Mouse (Mus musculus) embryonic facial prominence, embryonic 11.5 days (tissue): ENCODE measurements around the gene Cspg4. TPM values are rescaled to one million over a fixed set of nuclear protein-coding genes. Genes with fewer than 3 reads are reported as not detected.

Source experiments
- ATAC-seq: fragments of 200-750 bp; cut with Nextera tagmentation; replicated peaks from 2 replicates; pipeline ENCODE4 v1.8.0; 2017; ENCODE audit warnings: low read depth; ENCODE audit not compliant: insufficient number of reproducible peaks, low FRiP score, low TSS enrichment
- DNase-seq: peaks from one replicate; pipeline ENCODE4 v3.0.0-alpha.2; 2015; ENCODE audit warnings: low spot score
- H3K27ac ChIP-seq: fragments of 300-500 bp; sonication (generic); replicated peaks from 2 replicates; pipeline ENCODE4 v1.5.1; 2014; ENCODE audit warnings: mild to moderate bottlenecking, low read depth, low read length, control low read depth
- H3K27me3 ChIP-seq: fragments of 300-500 bp; sonication (generic); 2 replicates; pipeline ENCODE4 v1.6.1; 2014; ENCODE audit warnings: mild to moderate bottlenecking, low read length, moderate library complexity, mixed read lengths; ENCODE audit not compliant: control insufficient read depth, insufficient read depth
- H3K36me3 ChIP-seq: fragments of 300-500 bp; sonication (generic); replicated peaks from 2 replicates; pipeline ENCODE4 v1.6.1; 2014; ENCODE audit warnings: low read depth, mild to moderate bottlenecking, low read length, moderate library complexity, mixed read lengths; ENCODE audit not compliant: control insufficient read depth, insufficient read depth
- H3K4me1 ChIP-seq: fragments of 300-500 bp; sonication (generic); 2 replicates; pipeline ENCODE4 v1.6.1; 2014; ENCODE audit warnings: low read length, mixed read lengths; ENCODE audit not compliant: control insufficient read depth, insufficient read depth
- H3K4me2 ChIP-seq: fragments of 300-500 bp; sonication (generic); 2 replicates; pipeline ENCODE4 v1.6.1; 2014; ENCODE audit warnings: low read depth, mild to moderate bottlenecking, control low read depth, low read length, moderate library complexity
- H3K4me3 ChIP-seq: fragments of 300-500 bp; sonication (generic); 2 replicates; pipeline ENCODE4 v1.5.1; 2014; ENCODE audit warnings: low read depth, low read length, control low read depth
- H3K9ac ChIP-seq: fragments of 300-500 bp; sonication (generic); replicated peaks from 2 replicates; pipeline ENCODE4 v1.6.1; 2014; ENCODE audit warnings: mild to moderate bottlenecking, control low read depth, low read length
- H3K9me3 ChIP-seq: fragments of 300-500 bp; sonication (generic); replicated peaks from 2 replicates; pipeline ENCODE4 v1.6.1; 2016; ENCODE audit warnings: mild to moderate bottlenecking, low read length, inconsistent platforms, mixed read lengths; ENCODE audit not compliant: control insufficient read depth
- WGBS: fragments of 180-500 bp; shearing (Covaris S2); extraction: QIAGEN DNeasy Blood & Tissue Kit; methylation state at CpG from one replicate; pipeline ENCODE4 v1.1.7; 2014; 5-methylcytosine and 5-hydroxymethylcytosine counted together
- polyA plus RNA-seq: library from polyadenylated mRNA; unstranded; fragments of >200 nt; fragmentation: Nextera tagmentation; extraction: Ambion mirVana; gene quantifications from 2 replicates; pipeline ENCODE4 v1.2.1, GENCODE M21; 2014

The Cspg4 gene
- polyA plus RNA-seq, 1 experiment from 2014 or later: 2.0 TPM

- Histone ChIP-seq H3K4me2 (no peak overlapping the region), H3K36me3 (no peaks in the 10 kb centered on the region), H3K27ac (no peak overlapping the region), H3K4me1 (no peaks in the 10 kb centered on the region), H3K4me3 (no peak overlapping the region), H3K9me3 (no peaks in the 10 kb centered on the region), H3K9ac (no peak overlapping the region), H3K27me3 (no peaks in the 10 kb centered on the region)
- WGBS: 51% methylated on average over 5 of the region's 5 CpGs
- ATAC-seq (no peak), DNase-seq (no peak)
Observed at GRCm38 (mm10) chr9:56877284-56877683, 12.5 kb downstream of the Cspg4 start.

DNA sequence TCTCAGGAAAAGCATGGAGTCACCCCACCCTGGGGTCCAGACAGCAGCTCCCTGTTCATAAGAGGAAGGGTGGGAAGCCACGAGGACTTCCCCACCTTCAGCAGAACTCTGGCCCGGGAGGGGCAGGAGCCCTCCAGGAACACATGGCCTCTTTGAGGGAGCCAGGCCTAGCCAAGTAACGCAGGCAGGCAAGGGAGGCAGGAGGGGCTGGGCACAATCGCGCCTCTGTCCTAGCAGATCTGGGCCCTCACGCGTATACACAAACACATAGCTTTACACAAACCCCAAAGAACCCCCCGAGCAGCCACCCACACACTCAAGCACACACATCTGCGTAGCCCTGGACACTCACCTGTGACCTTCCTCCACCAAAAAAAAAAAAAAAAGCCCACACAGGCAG, 16.0 kb downstream of the Cspg4 start:
- no peak for DNase-seq
- Histone ChIP-seq H3K4me2 (no peak overlapping the region), H3K9me3 (no peaks in the 10 kb centered on the region), H3K4me3 (no peak overlapping the region), H3K36me3 (no peaks in the 10 kb centered on the region), H3K27ac (no peak overlapping the region; the same call in 1 of the 2 replicates), H3K4me1 (no peaks in the 10 kb centered on the region), H3K9ac (no peak overlapping the region), H3K27me3 (no peaks in the 10 kb centered on the region)
- 28% methylated on average over 8 of the region's 9 CpGs for WGBS
- no peak for ATAC-seq

- no peak for DNase-seq
- no peaks in the 10 kb centered on the region for H3K36me3 ChIP-seq
- no peak overlapping the region; the same call in 1 of the 2 replicates for H3K27ac ChIP-seq
- H3K4me3 ChIP-seq: no peak overlapping the region
- no peaks in the 10 kb centered on the region for H3K9me3 ChIP-seq
- 70% methylated on average over 3 of the region's 3 CpGs for WGBS
- no peaks in the 10 kb centered on the region for H3K27me3 ChIP-seq
- H3K4me2 ChIP-seq: no peak overlapping the region
- H3K9ac ChIP-seq: no peak overlapping the region
- no peaks in the 10 kb centered on the region for H3K4me1 ChIP-seq
- ATAC-seq: no peak
Observed at GRCm38 (mm10) chr9:56881539-56882082, 16.8 kb downstream of the Cspg4 start.

GRCm38 (mm10) chr9:56882283-56882682, 17.4 kb downstream of the Cspg4 start:
- H3K4me1 ChIP-seq: no peaks in the 10 kb centered on the region
- DNase-seq (no peak), ATAC-seq (no peak)
- no peak overlapping the region for H3K4me2 ChIP-seq
- no peak overlapping the region for H3K4me3 ChIP-seq
- H3K27ac ChIP-seq: no peak overlapping the region; the same call in 1 of the 2 replicates
- 58% methylated on average over 4 of the region's 4 CpGs for WGBS
- no peaks in the 10 kb centered on the region for H3K27me3 ChIP-seq
- H3K36me3 ChIP-seq: no peaks in the 10 kb centered on the region
- H3K9ac ChIP-seq: no peak overlapping the region
- no peaks in the 10 kb centered on the region for H3K9me3 ChIP-seq

DNA sequence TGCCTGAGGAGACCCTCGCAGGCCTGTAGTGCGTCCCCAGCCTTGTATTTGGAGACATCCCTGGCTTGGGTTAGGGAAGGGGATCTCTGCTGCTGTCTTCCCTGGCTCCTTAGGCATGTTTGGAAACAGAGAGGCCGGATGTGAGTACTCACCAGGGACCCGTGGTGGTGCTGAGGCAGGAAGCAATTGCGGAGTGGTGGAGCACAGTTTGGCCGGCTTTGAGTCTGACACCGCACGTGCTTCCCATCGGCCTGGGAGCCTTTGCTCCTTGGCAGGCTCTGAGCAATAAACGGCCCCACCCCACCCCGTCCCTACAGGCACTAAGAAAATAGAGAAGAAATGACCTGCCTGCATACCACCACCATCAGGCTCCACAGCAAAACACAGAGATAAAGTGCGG, 18.0 kb downstream of the Cspg4 start:
- Histone ChIP-seq H3K27ac (no peak overlapping the region; the same call in 1 of the 2 replicates), H3K27me3 (no peaks in the 10 kb centered on the region), H3K9me3 (no peaks in the 10 kb centered on the region), H3K4me1 (no peaks in the 10 kb centered on the region), H3K4me3 (no peak overlapping the region), H3K9ac (no peak overlapping the region), H3K4me2 (no peak overlapping the region), H3K36me3 (no peaks in the 10 kb centered on the region)
- no peak for DNase-seq
- ATAC-seq: no peak
- WGBS: 60% methylated on average over 12 of the region's 12 CpGs

DNA sequence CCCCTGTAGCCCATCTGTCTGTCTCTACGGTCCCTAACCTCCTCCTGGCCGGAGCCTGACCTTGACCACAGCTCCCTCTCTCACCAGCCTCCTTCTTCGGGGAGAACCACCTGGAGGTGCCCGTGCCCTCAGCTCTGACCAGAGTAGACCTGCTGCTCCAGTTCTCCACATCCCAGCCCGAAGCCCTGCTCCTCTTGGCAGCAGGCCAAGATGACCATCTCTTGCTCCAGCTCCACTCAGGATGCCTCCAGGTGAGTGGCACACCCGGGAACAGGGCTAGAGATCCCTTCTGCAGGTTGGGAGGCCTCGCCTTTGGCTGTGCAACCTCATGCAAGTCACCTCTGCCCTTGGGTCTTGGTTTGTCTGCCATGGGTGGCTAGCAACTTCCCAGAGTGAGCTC, 18.6 kb downstream of the Cspg4 start:
- DNase-seq (no peak), ATAC-seq (no peak)
- Histone ChIP-seq H3K36me3 (no peaks in the 10 kb centered on the region), H3K4me3 (no peak overlapping the region), H3K27me3 (no peaks in the 10 kb centered on the region), H3K4me1 (no peaks in the 10 kb centered on the region), H3K4me2 (no peak overlapping the region), H3K27ac (no peak overlapping the region), H3K9ac (no peak overlapping the region), H3K9me3 (no peaks in the 10 kb centered on the region)
- WGBS: 91% methylated on average over 7 of the region's 7 CpGs

GRCm38 (mm10) chr9:56884328-56884727, 19.5 kb downstream of the Cspg4 start:
- WGBS: 80% methylated on average over 4 of the region's 4 CpGs
- no peaks in the 10 kb centered on the region for H3K27me3 ChIP-seq

DNA sequence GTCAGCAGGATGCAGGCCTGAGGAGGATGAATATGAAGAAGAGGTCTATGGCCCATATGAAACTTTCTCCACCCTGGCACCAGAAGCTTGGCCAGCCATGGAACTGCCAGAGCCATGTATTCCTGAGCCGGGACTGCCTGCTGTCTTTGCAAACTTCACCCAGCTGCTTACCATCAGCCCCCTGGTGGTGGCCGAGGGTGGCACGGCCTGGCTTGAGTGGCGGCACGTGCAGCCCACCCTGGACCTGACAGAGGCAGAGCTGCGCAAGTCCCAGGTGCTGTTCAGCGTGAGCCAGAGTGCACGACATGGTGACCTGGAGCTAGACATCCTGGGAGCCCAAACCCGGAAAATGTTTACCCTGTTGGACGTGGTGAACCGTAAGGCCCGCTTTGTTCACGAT, 21.3 kb downstream of the Cspg4 start:
- no peak overlapping the region for H3K4me2 ChIP-seq
- H3K4me1 ChIP-seq: no peaks in the 10 kb centered on the region
- DNase-seq (peak; percentile 55), ATAC-seq (no peak)
- no peak overlapping the region for H3K9ac ChIP-seq
- H3K36me3 ChIP-seq: no peaks in the 10 kb centered on the region
- H3K27me3 ChIP-seq: no peaks in the 10 kb centered on the region
- H3K4me3 ChIP-seq: no peak overlapping the region
- WGBS: 61% methylated on average over 13 of the region's 13 CpGs
- no peak overlapping the region for H3K27ac ChIP-seq
- H3K9me3 ChIP-seq: no peaks in the 10 kb centered on the region

More at GRCm38 (mm10) chr9:56884328-56884727, 19.5 kb downstream of the Cspg4 start:
- ATAC-seq (no peak), DNase-seq (no peak)
- Histone ChIP-seq H3K4me2 (no peak overlapping the region), H3K4me1 (no peaks in the 10 kb centered on the region), H3K27ac (no peak overlapping the region), H3K36me3 (no peaks in the 10 kb centered on the region), H3K9me3 (no peaks in the 10 kb centered on the region), H3K9ac (no peak overlapping the region; the same call in 1 of the 2 replicates), H3K4me3 (no peak overlapping the region)
